Mouse (Mus musculus) hindbrain, embryonic 11.5 days (tissue): ENCODE measurements at regions not wholly inside any gene's neighbourhood (a gene's known extent, or its start where the extent isn't known, plus 50 kb on each side); places are given as distances from the start of the nearest gene placed in this dataset.

Experiments
- ATAC-seq: fragments of 200-750 bp; cut with Nextera tagmentation; 2 replicates; pipeline ENCODE4 v1.8.0; 2017; ENCODE audit warnings: mild to moderate bottlenecking, moderate TSS enrichment, moderate library complexity; ENCODE audit not compliant: low FRiP score
- DNase-seq: peaks from one replicate; pipeline ENCODE4 v3.0.0-alpha.2; 2015; ENCODE audit warnings: low spot score
- H3K27ac ChIP-seq: fragments of 300-500 bp; sonication (generic); 2 replicates; pipeline ENCODE4 v1.5.1; 2014; ENCODE audit warnings: mild to moderate bottlenecking, low read depth, low read length
- H3K27me3 ChIP-seq: fragments of 300-500 bp; sonication (generic); 2 replicates; pipeline ENCODE4 v1.6.1; 2014; ENCODE audit warnings: mild to moderate bottlenecking, low read length, moderate library complexity, mixed read lengths; ENCODE audit not compliant: control insufficient read depth, insufficient read depth
- H3K36me3 ChIP-seq: fragments of 300-500 bp; sonication (generic); 2 replicates; pipeline ENCODE4 v1.6.1; 2014; ENCODE audit warnings: mild to moderate bottlenecking, low read length, moderate library complexity, mixed read lengths; ENCODE audit not compliant: control insufficient read depth, insufficient read depth
- H3K4me1 ChIP-seq: fragments of 300-500 bp; sonication (generic); replicated peaks from 2 replicates; pipeline ENCODE4 v1.6.1; 2014; ENCODE audit warnings: low read length, mixed read lengths; ENCODE audit not compliant: control insufficient read depth, insufficient read depth
- H3K4me2 ChIP-seq: fragments of 300-500 bp; sonication (generic); replicated peaks from 2 replicates; pipeline ENCODE4 v1.6.1; 2014; ENCODE audit warnings: mild to moderate bottlenecking, low read depth, low read length
- H3K4me3 ChIP-seq: fragments of 300-500 bp; sonication (generic); 2 replicates; pipeline ENCODE4 v1.5.1; 2014; ENCODE audit warnings: low read depth, low read length
- H3K9ac ChIP-seq: fragments of 300-500 bp; sonication (generic); 2 replicates; pipeline ENCODE4 v1.6.1; 2014; ENCODE audit warnings: low read depth, low read length
- H3K9me3 ChIP-seq: fragments of 300-500 bp; sonication (generic); 2 replicates; pipeline ENCODE4 v1.6.1; 2016; ENCODE audit warnings: low read length; ENCODE audit not compliant: control insufficient read depth
- WGBS: fragments of 180-500 bp; shearing (Covaris S2); extraction: QIAGEN DNeasy Blood & Tissue Kit; methylation state at CpG from one replicate; pipeline ENCODE4 v1.1.7; 2014; 5-methylcytosine and 5-hydroxymethylcytosine counted together

GRCm38 (mm10) chr17:63757896-63758695 is 104.8 kb upstream of the Fer start:
- DNase-seq (no peak), ATAC-seq (no peak)
- Histone ChIP-seq H3K9me3 (no peaks in the 10 kb centered on the region), H3K27me3 (no peaks in the 10 kb centered on the region), H3K36me3 (no peaks in the 10 kb centered on the region), H3K4me1 (no peaks in the 10 kb centered on the region), H3K4me3 (no peak overlapping the region), H3K27ac (no peak overlapping the region), H3K9ac (no peak overlapping the region), H3K4me2 (no peak overlapping the region)
- 92% methylated on average over 13 of the region's 13 CpGs for WGBS

- Histone ChIP-seq H3K9me3 (no peaks in the 10 kb centered on the region), H3K27ac (no peak overlapping the region), H3K27me3 (no peaks in the 10 kb centered on the region), H3K36me3 (no peaks in the 10 kb centered on the region), H3K9ac (no peak overlapping the region), H3K4me3 (no peak overlapping the region), H3K4me2 (no peak overlapping the region), H3K4me1 (no peaks in the 10 kb centered on the region)
- no peak for ATAC-seq
- DNase-seq: no peak
- 87% methylated on average over 7 of the region's 7 CpGs for WGBS
Observed at GRCm38 (mm10) chr17:63758817-63759404, 104.0 kb upstream of the Fer start.

- Histone ChIP-seq H3K4me3 (no peak overlapping the region), H3K27me3 (no peaks in the 10 kb centered on the region), H3K4me2 (no peak overlapping the region), H3K27ac (no peak overlapping the region), H3K9ac (no peak overlapping the region), H3K9me3 (no peaks in the 10 kb centered on the region), H3K4me1 (no peaks in the 10 kb centered on the region), H3K36me3 (no peaks in the 10 kb centered on the region)
- WGBS: 94% methylated on average over 5 of the region's 5 CpGs
- ATAC-seq: no peak
- DNase-seq: no peak
Observed at GRCm38 (mm10) chr17:63761058-63761457, 101.8 kb upstream of the Fer start.

- WGBS: 90% methylated on average over 6 of the region's 6 CpGs
- Histone ChIP-seq H3K4me3 (no peak overlapping the region), H3K27me3 (no peaks in the 10 kb centered on the region), H3K9me3 (no peaks in the 10 kb centered on the region), H3K4me2 (no peak overlapping the region), H3K9ac (no peak overlapping the region), H3K4me1 (no peaks in the 10 kb centered on the region), H3K27ac (no peak overlapping the region), H3K36me3 (no peaks in the 10 kb centered on the region)
- DNase-seq: no peak
- no peak for ATAC-seq
Observed at GRCm38 (mm10) chr17:63771111-63771510, 91.8 kb upstream of the Fer start.

- WGBS: 71% methylated on average over 19 of the region's 19 CpGs
- Histone ChIP-seq H3K4me2 (no peak overlapping the region), H3K4me1 (no peaks in the 10 kb centered on the region), H3K27ac (no peak overlapping the region), H3K36me3 (no peaks in the 10 kb centered on the region), H3K9ac (no peak overlapping the region), H3K4me3 (no peak overlapping the region), H3K27me3 (no peaks in the 10 kb centered on the region), H3K9me3 (no peaks in the 10 kb centered on the region)
- no peak for DNase-seq
- no peak for ATAC-seq
Observed at GRCm38 (mm10) chr17:63784381-63785116, 78.3 kb upstream of the Fer start.

- WGBS: 86% methylated on average over 11 of the region's 11 CpGs
- DNase-seq: no peak
Observed at GRCm38 (mm10) chr17:63786444-63786843, 76.4 kb upstream of the Fer start.

GRCm38 (mm10) chr17:63794352-63794751 is 68.5 kb upstream of the Fer start:
- 89% methylated on average over 6 of the region's 6 CpGs for WGBS
- Histone ChIP-seq H3K4me1 (no peaks in the 10 kb centered on the region), H3K36me3 (no peaks in the 10 kb centered on the region), H3K27me3 (no peaks in the 10 kb centered on the region), H3K4me2 (no peak overlapping the region), H3K9ac (no peak overlapping the region), H3K4me3 (no peak overlapping the region), H3K9me3 (no peaks in the 10 kb centered on the region), H3K27ac (no peak overlapping the region)
- no peak for DNase-seq
- ATAC-seq: no peak

More at GRCm38 (mm10) chr17:63786444-63786843, 76.4 kb upstream of the Fer start:
- Histone ChIP-seq H3K9me3 (no peaks in the 10 kb centered on the region), H3K27ac (no peak overlapping the region), H3K4me2 (no peak overlapping the region), H3K36me3 (no peaks in the 10 kb centered on the region), H3K4me1 (no peaks in the 10 kb centered on the region), H3K4me3 (no peak overlapping the region), H3K9ac (no peak overlapping the region), H3K27me3 (no peaks in the 10 kb centered on the region)
- ATAC-seq: no peak

GRCm38 (mm10) chr17:63798381-63798780 is 64.5 kb upstream of the Fer start:
- Histone ChIP-seq H3K4me1 (no peaks in the 10 kb centered on the region), H3K27me3 (no peaks in the 10 kb centered on the region), H3K9me3 (no peaks in the 10 kb centered on the region), H3K27ac (no peak overlapping the region), H3K9ac (no peak overlapping the region), H3K36me3 (no peaks in the 10 kb centered on the region), H3K4me3 (no peak overlapping the region), H3K4me2 (no peak overlapping the region)
- no peak for DNase-seq
- no peak for ATAC-seq
- 95% methylated on average over 6 of the region's 6 CpGs for WGBS
